Mouse (Mus musculus): ENCODE measurements around the gene Dis3.
"Not testable (repeated sequence)": the region's sequence is repeated elsewhere in the genome, so short reads cannot be mapped to it uniquely, and the experiment has no call there.

Dis3 gene

DNA sequence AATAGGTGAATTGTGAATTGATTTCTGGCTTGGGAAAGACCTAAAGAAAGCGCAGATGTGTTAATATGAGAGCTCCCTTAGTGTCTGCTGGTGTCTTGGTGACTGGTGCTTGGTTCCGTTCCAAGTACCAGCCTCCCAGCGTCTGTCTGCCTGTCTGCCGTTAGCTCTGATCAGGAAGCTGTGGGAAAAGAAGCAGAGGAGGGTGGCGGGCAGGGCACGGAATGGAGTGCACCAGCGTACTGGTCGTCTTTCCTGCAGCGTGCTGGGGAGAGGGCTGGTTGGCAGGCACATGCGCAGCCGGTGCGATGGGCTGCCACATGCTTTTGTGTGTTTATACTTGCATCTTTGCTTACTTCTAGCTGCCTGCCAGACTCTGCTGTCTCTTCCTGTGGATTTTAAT lies 39.0 kb downstream of the Dis3 start:
- DNase-seq, result no peak

DNA sequence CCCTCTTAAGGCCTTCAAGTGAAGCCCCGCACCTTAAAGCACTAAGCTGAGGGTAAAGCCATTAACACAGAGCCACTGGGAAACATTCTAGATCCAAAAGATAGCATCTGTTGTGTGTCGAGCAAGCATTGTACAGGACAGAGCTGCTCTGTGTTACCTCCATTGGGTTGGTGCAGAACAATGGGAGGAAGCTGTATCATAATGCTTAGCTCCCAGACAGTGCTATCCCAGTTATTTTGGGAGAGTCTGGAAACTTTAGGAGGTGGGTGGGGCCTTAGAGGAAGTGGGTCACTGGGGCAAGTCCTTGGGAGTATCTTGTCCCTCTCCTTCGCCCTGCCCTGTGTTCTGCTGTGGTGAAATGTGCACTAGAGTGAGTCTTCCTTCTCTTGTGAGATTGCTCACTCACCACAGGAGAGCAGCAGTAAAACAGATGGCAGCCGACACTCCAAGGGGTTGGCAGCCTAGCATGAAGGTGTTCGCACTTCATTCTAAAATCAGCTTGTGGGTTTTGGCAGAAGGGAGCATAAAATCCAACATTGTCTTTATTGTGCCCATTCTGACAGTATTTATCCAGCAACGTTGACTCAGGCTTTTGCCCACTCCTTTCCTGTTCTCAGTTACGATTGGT lies 40.5 kb downstream of the Dis3 start:
- no peak for DNase-seq

DNA sequence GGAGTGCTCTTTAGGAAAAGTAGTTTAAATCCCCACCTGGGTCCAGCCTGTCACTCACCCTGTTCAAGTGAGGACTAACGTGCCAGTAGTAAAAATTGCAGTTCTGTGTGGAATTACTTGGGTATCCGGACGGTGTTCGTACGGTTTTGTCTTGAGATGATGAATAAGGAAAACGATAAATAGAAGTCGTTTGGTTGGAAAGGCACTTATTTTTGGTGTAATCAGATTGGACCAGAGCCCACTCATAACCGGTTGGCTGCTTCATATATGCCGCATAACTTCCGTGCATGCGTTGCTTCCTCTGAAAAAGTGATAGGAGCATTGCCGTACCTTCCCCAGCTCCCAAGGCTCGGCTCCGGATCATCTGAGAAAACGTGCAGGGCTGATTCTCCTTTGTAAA lies 52.8 kb downstream of the Dis3 start:
- DNase-seq, result peak; percentile 32

DNA sequence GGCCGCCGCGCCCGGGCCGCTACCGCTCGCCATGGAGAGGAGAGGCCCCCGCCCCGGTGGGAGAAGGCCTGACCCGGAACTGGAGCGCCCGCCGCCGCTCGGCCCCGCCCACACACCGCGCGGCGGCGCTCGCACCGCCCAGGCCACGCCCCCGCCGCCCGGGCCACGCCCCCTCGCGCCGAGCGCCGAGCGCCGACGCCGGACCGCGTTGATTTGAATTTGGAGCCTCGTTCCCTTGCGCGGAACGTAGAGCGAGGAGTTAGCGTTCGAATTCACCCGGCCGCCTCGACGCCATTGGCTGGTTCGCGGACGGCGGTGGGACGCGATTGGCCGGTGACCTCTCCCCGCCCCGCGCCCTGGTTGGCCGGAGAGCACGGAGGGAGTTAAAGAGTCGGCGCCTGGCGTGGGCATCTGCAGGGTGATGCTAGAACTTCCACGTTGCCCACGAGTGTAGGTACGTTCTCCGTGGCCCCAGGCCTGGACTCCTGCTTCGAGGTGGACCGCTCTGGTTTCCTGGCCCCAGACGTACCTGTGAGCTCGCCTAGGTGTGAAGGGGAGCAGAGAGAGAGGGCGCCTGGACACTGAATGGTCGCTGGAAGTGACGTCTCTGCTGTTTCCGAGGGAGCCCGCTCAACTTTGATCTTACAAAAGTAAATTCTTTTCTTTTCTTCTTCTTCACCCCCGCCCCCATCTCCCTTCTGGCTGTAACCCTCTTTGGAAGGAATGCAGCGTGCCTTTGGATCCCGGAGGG lies 53.4 kb downstream of the Dis3 start, which contains the start of the genes Mzt1 and Bora:
Gene Mzt1 (minus strand): TSS at position 104 of the 751 bp plus-strand sequence.
Gene Bora (plus strand): TSS at position 192 of the 751 bp plus-strand sequence.
- DNase-seq, result peak; percentile 94

DNA sequence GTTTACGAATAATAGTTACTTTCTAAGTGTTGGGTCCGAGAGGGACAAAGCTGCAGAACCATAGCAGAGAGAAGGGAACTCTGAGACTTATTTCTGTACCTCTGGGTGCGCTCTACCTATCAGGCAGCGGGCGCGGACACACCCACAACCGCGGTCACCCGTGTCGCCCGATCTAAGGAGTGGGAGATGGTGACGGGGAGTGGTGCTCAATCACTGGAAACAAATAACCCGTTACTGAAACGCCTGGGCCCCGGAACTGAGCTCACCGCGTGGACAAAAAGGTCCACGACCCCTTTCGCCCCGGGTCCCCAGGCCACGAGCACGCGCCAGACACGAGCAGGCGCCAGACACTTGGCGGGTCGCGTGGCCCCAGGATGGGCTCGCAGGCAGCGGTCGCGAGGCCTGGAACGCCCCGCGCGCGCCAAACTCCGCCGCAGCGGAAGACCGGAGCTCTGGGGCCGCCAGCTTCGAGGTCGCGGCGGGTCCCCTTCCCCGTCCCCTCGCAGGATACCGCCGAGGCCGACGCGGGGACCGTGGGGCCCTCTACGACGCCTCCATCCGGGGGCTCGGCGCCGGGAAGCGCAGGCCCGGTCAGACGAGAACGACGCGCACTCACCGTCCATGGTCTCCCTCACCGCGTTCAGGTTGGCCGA lies 54.1 kb downstream of the Dis3 start:
- no peak for DNase-seq

DNA sequence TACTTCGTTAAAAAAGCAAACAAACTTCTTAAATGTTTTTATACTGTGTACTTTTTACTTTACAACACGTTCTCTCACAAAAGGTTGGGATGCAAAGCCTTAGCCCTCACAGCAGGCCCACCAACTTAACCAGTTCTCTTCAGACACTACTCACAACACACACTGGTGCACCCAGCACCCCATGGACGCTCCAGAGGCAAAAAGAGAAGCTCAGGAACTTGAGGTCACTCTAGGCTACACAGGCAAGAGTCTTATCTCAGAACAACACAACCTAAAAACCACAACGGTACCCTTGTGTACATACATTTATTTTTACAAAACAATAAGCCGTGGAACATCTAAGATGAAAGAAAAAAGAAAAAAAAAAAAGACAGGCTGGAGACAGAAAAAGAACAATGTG lies 54.9 kb downstream of the Dis3 start:
- no peak for DNase-seq

DNA sequence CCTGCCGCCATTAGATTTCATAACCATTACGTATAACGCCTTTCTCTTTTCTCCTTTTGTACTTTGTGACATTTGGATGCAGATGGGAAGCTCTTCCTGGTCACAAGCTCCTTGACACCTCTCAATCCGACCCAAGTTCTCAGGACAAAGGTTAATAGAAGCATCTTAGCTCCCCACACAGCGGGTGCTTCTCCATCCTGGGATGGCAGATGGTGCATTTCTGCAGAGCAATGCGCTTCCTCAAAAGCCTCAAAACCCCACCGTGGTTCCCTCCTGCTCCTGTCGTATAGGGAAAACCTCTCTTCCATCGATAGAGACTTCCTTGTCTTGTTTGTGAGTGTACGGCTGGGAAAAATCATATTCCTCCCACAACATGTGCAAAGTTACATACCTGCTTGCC lies 55.5 kb downstream of the Dis3 start:
- no peak for DNase-seq

DNA sequence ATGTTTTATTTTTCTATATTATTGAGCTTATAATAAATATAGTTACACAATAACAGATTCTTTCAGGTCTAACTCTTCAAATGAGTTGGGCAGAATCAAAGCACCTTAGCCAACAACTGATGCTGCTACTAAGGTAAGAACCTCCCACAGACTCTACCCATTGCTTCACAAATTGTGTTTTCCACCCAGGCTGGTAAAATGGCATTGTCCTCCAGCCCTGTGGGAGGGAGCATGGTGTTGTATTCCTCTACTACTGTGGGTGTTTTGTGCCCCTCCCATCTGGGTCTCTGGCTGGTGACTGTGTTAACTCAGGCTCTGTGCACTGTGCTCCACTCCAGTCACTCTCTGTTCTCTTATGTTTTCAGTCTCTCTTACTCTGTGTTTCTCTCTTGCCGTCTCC lies 56.1 kb downstream of the Dis3 start:
- no peak for DNase-seq

DNA sequence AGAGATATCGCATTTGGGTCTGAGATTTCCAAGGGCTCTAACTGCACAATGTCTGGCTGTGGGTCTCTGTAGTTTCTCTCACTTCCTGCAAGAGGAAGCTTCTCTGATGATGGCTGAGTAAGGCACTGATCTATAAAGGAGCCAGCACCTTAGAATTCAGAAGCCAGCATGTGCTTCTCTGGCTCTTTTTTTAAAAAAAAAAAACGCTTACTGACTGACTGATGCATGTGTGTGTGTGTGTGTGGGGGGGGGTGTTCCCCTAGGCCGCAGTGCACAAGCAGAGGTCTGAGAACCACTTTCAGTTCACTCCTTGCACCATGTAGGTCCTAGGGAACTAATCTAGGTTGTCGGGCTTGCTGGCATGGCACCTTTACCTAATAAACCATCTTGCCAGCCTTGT lies 58.2 kb downstream of the Dis3 start:
- peak; percentile 12 for DNase-seq

DNA sequence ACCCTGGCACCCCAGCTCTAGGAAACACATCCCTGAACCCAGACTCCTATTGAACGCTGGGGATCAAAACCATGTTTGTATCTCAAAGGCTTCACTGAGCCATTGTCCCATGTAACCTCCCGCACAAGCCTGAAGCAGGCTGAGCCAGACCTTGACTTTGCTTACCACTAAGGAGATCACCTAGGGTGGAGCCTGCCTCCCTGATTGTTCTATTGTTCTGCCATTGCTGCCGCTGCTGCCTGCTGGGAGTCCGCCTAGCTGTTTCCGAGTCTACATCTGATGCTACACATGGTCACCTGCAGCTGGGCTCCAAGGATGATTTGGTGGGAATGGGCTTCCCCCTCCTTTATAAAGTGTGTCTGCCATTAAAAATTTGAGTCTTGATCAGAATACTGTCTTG lies 60.3 kb downstream of the Dis3 start:
- DNase-seq, result not testable (repeated sequence)

DNA sequence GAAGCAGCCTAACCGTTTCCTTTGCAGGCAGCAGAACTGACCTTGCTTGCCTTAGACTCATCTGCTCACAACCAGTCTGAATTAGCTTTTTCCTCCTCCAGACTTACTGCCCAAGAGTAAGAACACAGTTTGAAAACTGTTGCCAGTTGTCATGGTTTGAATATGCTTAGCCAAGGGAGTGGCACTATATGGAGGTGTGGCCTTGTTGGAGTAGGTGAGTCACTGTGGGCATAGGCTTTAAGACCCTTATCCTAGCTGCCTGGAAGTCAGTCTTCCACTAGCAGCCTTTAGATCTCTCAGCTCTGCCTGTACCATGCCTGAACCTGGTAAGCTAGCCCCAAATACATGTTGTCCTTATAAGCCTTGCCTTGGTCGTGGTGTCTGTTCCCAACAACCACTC lies 61.9 kb downstream of the Dis3 start:
- no peak for DNase-seq

DNA sequence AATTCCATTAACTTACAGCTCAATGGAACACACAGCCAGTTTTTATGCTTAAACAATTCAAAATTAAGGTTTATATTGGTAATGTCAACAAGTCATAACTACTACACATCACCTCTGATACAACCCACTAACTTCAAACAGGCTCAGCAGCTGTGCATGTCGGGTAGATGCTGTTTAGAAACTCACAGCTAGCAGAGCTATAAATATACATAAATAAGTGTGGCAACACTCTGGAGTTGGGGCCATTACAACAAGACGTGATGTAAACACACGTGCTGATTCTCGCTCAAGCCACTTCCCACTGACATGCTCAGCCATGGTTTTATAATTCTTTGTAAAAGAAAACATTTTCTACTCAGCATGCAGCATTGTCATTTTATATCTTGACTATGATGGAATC lies 63.5 kb downstream of the Dis3 start:
- DNase-seq, result no peak

DNA sequence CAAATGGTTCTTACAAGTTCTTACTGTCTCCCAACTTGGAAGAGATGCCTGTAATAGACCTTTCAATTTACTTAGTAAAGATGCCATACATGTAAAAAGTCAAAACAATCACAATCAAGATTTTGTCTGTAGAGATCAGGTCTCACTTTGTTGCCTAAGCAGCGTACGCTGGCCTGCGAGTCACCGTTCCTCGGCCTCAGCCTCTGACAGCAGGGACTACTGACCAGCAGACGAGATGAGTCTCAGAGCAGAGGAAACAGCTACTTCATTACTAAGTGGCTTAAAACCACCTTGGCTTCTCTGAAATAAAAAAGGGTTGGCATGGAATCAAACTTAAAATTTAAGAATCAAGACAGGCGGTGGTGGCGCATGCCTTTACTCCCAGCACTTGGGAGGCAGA lies 64.7 kb downstream of the Dis3 start:
- DNase-seq, result not testable (repeated sequence)

DNA sequence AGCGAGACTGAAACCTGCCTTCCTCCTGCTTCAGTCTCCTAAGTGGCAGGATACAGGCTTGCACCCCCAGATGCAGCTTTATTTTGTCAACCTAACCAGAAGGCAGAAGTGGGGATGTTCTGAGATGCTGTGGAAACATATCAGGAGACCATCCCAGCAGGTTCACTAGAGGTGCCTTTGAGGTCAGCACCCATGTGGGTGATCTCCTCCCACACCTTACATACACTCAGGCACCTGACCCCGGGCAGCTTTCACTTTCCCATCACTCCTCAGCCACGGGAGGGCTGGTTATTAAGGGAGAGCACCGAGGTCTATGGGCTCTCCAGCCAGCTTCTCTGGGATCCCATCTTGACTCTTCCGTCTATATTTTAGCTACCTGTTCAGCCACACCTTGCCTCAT lies 67.0 kb downstream of the Dis3 start:
- no peak for DNase-seq

DNA sequence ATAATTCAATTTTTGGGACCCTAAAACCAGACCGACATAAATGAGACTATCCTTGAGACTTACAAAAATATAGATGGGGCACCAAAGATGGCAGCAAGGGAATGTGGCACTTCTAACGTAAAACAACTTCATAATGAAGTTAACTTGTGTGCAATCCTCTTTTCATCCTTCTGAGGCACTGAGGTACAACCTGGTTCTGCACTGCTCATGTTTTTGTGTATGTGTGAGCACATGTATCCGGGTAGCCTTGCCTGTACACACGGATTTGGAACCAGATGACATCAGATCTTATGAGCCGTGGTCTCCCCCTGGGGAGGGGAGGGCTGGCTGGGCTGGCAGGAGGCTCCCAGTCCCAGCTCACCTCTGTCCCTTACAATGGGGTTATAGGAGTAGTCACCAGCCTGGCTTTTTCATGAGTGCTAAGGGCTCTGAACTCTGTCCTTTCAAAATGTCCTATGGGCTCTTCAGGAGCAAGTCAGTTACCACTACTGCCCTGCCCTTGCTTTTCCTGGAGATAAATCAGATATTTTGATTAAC lies 68.2 kb downstream of the Dis3 start:
- no peak for DNase-seq

DNA sequence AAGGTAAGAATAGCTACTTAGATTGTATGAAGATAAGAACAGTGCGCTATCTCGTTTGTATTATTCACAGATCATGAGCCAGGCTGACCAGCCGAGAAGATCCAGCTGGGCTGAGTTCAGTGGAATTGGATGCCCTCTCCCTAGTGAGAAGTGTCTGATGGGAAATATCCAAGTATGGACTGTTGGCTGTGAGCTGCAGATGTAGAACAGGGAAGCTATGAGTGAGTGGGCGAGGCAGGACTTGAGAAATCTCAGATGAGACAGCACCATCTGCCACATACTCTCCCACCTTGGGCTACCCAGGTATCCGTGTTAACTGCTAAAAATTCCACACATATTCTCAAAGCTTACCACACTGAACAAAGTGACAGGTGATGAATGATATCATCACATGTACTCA lies 69.6 kb downstream of the Dis3 start:
- no peak for DNase-seq

Measured in thymus, postnatal 14 days (tissue).